Mouse (Mus musculus) mouse embryonic stem cell (cell line): ENCODE results near the gene 4930426L09Rik.

ENCODE experiments used
- in situ Hi-C, 2 experiments: fragments of 300-500 bp; cut with MboI; formaldehyde crosslinking; loops; 1 replicate in 1 of 2; 3 replicates in 1 of 2; pipeline ENCODE4 v1.14.3; 2019 to 2020; ENCODE audit warnings: low sequenced_read_pairs in 2 of 2, low pct_unique_long_range_greater_than_20kb in 1 of 2, mixed read lengths in 1 of 2; ENCODE audit not compliant: unreplicated experiment in 1 of 2

The 4930426L09Rik gene

GRCm38 (mm10) chr2:18967451-18968063, 30.6 kb upstream of the 4930426L09Rik start:
- in situ Hi-C loops, result no loop called here

GRCm38 (mm10) chr2:18969066-18969681, 29.0 kb upstream of the 4930426L09Rik start:
- in situ Hi-C loops, result no loop called here

- in situ Hi-C loops, result no loop called here
Observed at GRCm38 (mm10) chr2:18970461-18970860, 27.7 kb upstream of the 4930426L09Rik start.

- in situ Hi-C loops, result no loop called here
Observed at GRCm38 (mm10) chr2:18971564-18971963, 26.6 kb upstream of the 4930426L09Rik start.

GRCm38 (mm10) chr2:18974882-18975645, 23.1 kb upstream of the 4930426L09Rik start:
- in situ Hi-C loops, result no loop called here

- in situ Hi-C loops, result no loop called here
Observed at GRCm38 (mm10) chr2:18976175-18976574, 22.0 kb upstream of the 4930426L09Rik start.

- in situ Hi-C loops, result no loop called here
Observed at GRCm38 (mm10) chr2:18977201-18977805, 20.8 kb upstream of the 4930426L09Rik start.

GRCm38 (mm10) chr2:18979046-18979445, 19.1 kb upstream of the 4930426L09Rik start:
- in situ Hi-C loops, result no loop called here

GRCm38 (mm10) chr2:18979675-18980074, 18.5 kb upstream of the 4930426L09Rik start:
- in situ Hi-C loops, result no loop called here

- in situ Hi-C loops, result no loop called here
Observed at GRCm38 (mm10) chr2:18982581-18982980, 15.6 kb upstream of the 4930426L09Rik start.

- in situ Hi-C loops, result no loop called here
Observed at GRCm38 (mm10) chr2:18983546-18983945, 14.6 kb upstream of the 4930426L09Rik start.

- in situ Hi-C loops, result no loop called here
Observed at GRCm38 (mm10) chr2:18984095-18984847, 13.9 kb upstream of the 4930426L09Rik start.

GRCm38 (mm10) chr2:18985506-18985905, 12.6 kb upstream of the 4930426L09Rik start:
- in situ Hi-C loops, result no loop called here

GRCm38 (mm10) chr2:18988885-18989284, 9.3 kb upstream of the 4930426L09Rik start:
- in situ Hi-C loops, result no loop called here

- in situ Hi-C loops, result no loop called here
Observed at GRCm38 (mm10) chr2:18992512-18993510, 5.3 kb upstream of the 4930426L09Rik start.

GRCm38 (mm10) chr2:18996451-18997211, 1.5 kb upstream of the 4930426L09Rik start:
- in situ Hi-C loops, result no loop called here
